Mouse (Mus musculus): ENCODE measurements at regions not wholly inside any gene's neighbourhood (a gene's known extent, or its start where the extent isn't known, plus 50 kb on each side); places are given as distances from the start of the nearest gene placed in this dataset.

GRCm38 (mm10) chr14:58709861-58710260, 432.8 kb downstream of the 1700129C05Rik start:
- Histone ChIP-seq H3K4me1 (replicated peaks; ENCODE audit: control insufficient read depth, insufficient read depth, low read length) (no peaks in the 10 kb centered on the region), H3K9me3 (ENCODE audit: control insufficient read depth, low read length) (no peaks in the 10 kb centered on the region), H3K4me3 (ENCODE audit: low read depth, low read length) (no peak overlapping the region), H3K36me3 (ENCODE audit: control insufficient read depth, insufficient read depth, low read length) (no peaks in the 10 kb centered on the region), H3K27me3 (replicated peaks; ENCODE audit: control insufficient read depth, insufficient read depth, low read length) (no peaks in the 10 kb centered on the region), H3K27ac (ENCODE audit: low read depth) (no peak overlapping the region), H3K4me2 (ENCODE audit: low read length) (no peak overlapping the region), H3K9ac (ENCODE audit: low read length) (no peak overlapping the region)
- no peak for ATAC-seq (replicated peaks; ENCODE audit: low FRiP score, low TSS enrichment, low read depth)
- DNase-seq (ENCODE audit: low spot score): no peak
- 73% methylated on average over 7 of the region's 7 CpGs for WGBS

- no peak overlapping the region for H3K27ac ChIP-seq (ENCODE audit: low read depth)
- H3K4me1 ChIP-seq (replicated peaks; ENCODE audit: control insufficient read depth, insufficient read depth, low read length): no peaks in the 10 kb centered on the region
- WGBS: 85% methylated on average over 2 of the region's 2 CpGs
- no peak for DNase-seq (ENCODE audit: low spot score)
- H3K9me3 ChIP-seq (ENCODE audit: control insufficient read depth, low read length): no peaks in the 10 kb centered on the region
- H3K4me3 ChIP-seq (ENCODE audit: low read depth, low read length): no peak overlapping the region
- ATAC-seq (replicated peaks; ENCODE audit: low FRiP score, low TSS enrichment, low read depth): no peak
- no peaks in the 10 kb centered on the region for H3K36me3 ChIP-seq (ENCODE audit: control insufficient read depth, insufficient read depth, low read length)
- no peak overlapping the region for H3K4me2 ChIP-seq (ENCODE audit: low read length)
- H3K9ac ChIP-seq (ENCODE audit: low read length): no peak overlapping the region
- no peaks in the 10 kb centered on the region for H3K27me3 ChIP-seq (replicated peaks; ENCODE audit: control insufficient read depth, insufficient read depth, low read length)
Observed at GRCm38 (mm10) chr14:58709281-58709680, 433.4 kb downstream of the 1700129C05Rik start.

DNA sequence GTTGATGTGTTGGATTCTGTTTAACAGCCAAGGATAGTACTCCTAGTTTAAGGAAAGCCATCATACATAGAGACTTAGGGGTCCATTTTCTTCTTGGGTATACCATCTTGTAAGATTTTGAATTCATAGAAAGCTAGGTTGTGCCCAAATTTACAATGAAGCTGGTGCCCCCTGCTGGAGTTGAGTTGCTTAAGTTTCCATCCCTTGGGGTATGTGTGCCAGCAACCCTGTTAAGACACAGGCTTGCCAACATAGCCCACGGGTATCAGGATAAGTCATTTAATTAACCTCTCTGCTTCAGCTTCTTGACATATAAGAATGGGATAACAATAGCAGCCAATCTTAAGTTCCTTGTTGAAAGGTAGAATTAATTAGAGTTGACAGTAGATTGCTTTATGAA, 440.9 kb downstream of the 1700129C05Rik start:
- ATAC-seq (replicated peaks; ENCODE audit: low FRiP score, low TSS enrichment, low read depth) (no peak), DNase-seq (ENCODE audit: low spot score) (peak; percentile 59)
- no peak overlapping the region for H3K4me3 ChIP-seq (ENCODE audit: low read depth, low read length)
- no peaks in the 10 kb centered on the region for H3K27me3 ChIP-seq (replicated peaks; ENCODE audit: control insufficient read depth, insufficient read depth, low read length)
- no peaks in the 10 kb centered on the region for H3K9me3 ChIP-seq (ENCODE audit: control insufficient read depth, low read length)
- WGBS: 46% methylated on average over 1 of the region's 1 CpGs
- H3K4me2 ChIP-seq (ENCODE audit: low read length): no peak overlapping the region
- no peak overlapping the region for H3K27ac ChIP-seq (ENCODE audit: low read depth)
- H3K36me3 ChIP-seq (ENCODE audit: control insufficient read depth, insufficient read depth, low read length): no peaks in the 10 kb centered on the region
- H3K4me1 ChIP-seq (replicated peaks; ENCODE audit: control insufficient read depth, insufficient read depth, low read length): no peaks in the 10 kb centered on the region
- H3K9ac ChIP-seq (ENCODE audit: low read length): no peak overlapping the region

- Histone ChIP-seq H3K4me1 (replicated peaks; ENCODE audit: control insufficient read depth, insufficient read depth, low read length) (no peaks in the 10 kb centered on the region), H3K4me3 (ENCODE audit: low read depth, low read length) (no peak overlapping the region), H3K36me3 (ENCODE audit: control insufficient read depth, insufficient read depth, low read length) (no peaks in the 10 kb centered on the region), H3K27ac (ENCODE audit: low read depth) (no peak overlapping the region), H3K9ac (ENCODE audit: low read length) (no peak overlapping the region), H3K27me3 (replicated peaks; ENCODE audit: control insufficient read depth, insufficient read depth, low read length) (no peaks in the 10 kb centered on the region), H3K4me2 (ENCODE audit: low read length) (no peak overlapping the region), H3K9me3 (ENCODE audit: control insufficient read depth, low read length) (no peaks in the 10 kb centered on the region)
- 59% methylated on average over 9 of the region's 9 CpGs for WGBS
- DNase-seq (ENCODE audit: low spot score) (no peak), ATAC-seq (replicated peaks; ENCODE audit: low FRiP score, low TSS enrichment, low read depth) (no peak)
Observed at GRCm38 (mm10) chr14:58691129-58691828, 451.4 kb downstream of the 1700129C05Rik start.

GRCm38 (mm10) chr14:58687814-58688213, 454.9 kb downstream of the 1700129C05Rik start:
- Histone ChIP-seq H3K4me1 (replicated peaks; ENCODE audit: control insufficient read depth, insufficient read depth, low read length) (no peaks in the 10 kb centered on the region), H3K9me3 (ENCODE audit: control insufficient read depth, low read length) (no peaks in the 10 kb centered on the region), H3K27me3 (replicated peaks; ENCODE audit: control insufficient read depth, insufficient read depth, low read length) (no peaks in the 10 kb centered on the region), H3K36me3 (ENCODE audit: control insufficient read depth, insufficient read depth, low read length) (no peaks in the 10 kb centered on the region), H3K27ac (ENCODE audit: low read depth) (no peak overlapping the region), H3K9ac (ENCODE audit: low read length) (no peak overlapping the region), H3K4me3 (ENCODE audit: low read depth, low read length) (no peak overlapping the region), H3K4me2 (ENCODE audit: low read length) (no peak overlapping the region)
- no peak for DNase-seq (ENCODE audit: low spot score)
- no peak for ATAC-seq (replicated peaks; ENCODE audit: low FRiP score, low TSS enrichment, low read depth)
- 86% methylated on average over 4 of the region's 4 CpGs for WGBS

- no peaks in the 10 kb centered on the region for H3K27me3 ChIP-seq (replicated peaks; ENCODE audit: control insufficient read depth, insufficient read depth, low read length)
- no peaks in the 10 kb centered on the region for H3K9me3 ChIP-seq (ENCODE audit: control insufficient read depth, low read length)
- H3K4me2 ChIP-seq (ENCODE audit: low read length): no peak overlapping the region
- ATAC-seq (replicated peaks; ENCODE audit: low FRiP score, low TSS enrichment, low read depth) (no peak), DNase-seq (ENCODE audit: low spot score) (no peak)
- whole genome bisulfite sequencing: 59% methylated on average over 6 of the region's 6 CpGs
- 0 out of 2 replicates have a peak, but pooled peaks cover 3% of the 10 kb centered on the region for H3K4me1 ChIP-seq (replicated peaks; ENCODE audit: control insufficient read depth, insufficient read depth, low read length)
- H3K36me3 ChIP-seq (ENCODE audit: control insufficient read depth, insufficient read depth, low read length): no peaks in the 10 kb centered on the region
- H3K9ac ChIP-seq (ENCODE audit: low read length): no peak overlapping the region
- H3K27ac ChIP-seq (ENCODE audit: low read depth): no peak overlapping the region
- H3K4me3 ChIP-seq (ENCODE audit: low read depth, low read length): no peak overlapping the region
Observed at GRCm38 (mm10) chr14:58678781-58679180, 463.9 kb downstream of the 1700129C05Rik start.

GRCm38 (mm10) chr14:58678126-58678656, 464.5 kb downstream of the 1700129C05Rik start:
- DNase-seq (ENCODE audit: low spot score) (no peak), ATAC-seq (replicated peaks; ENCODE audit: low FRiP score, low TSS enrichment, low read depth) (no peak)
- Histone ChIP-seq H3K27ac (ENCODE audit: low read depth) (no peak overlapping the region), H3K9me3 (ENCODE audit: control insufficient read depth, low read length) (no peaks in the 10 kb centered on the region), H3K27me3 (replicated peaks; ENCODE audit: control insufficient read depth, insufficient read depth, low read length) (no peaks in the 10 kb centered on the region), H3K36me3 (ENCODE audit: control insufficient read depth, insufficient read depth, low read length) (no peaks in the 10 kb centered on the region), H3K4me2 (ENCODE audit: low read length) (no peak overlapping the region; the same call in 1 of the 2 replicates), H3K4me1 (replicated peaks; ENCODE audit: control insufficient read depth, insufficient read depth, low read length) (0 out of 2 replicates have a peak, but pooled peaks cover 3% of the 10 kb centered on the region), H3K4me3 (ENCODE audit: low read depth, low read length) (no peak overlapping the region), H3K9ac (ENCODE audit: low read length) (no peak overlapping the region)
- 17% methylated on average over 11 of the region's 11 CpGs for WGBS

DNA sequence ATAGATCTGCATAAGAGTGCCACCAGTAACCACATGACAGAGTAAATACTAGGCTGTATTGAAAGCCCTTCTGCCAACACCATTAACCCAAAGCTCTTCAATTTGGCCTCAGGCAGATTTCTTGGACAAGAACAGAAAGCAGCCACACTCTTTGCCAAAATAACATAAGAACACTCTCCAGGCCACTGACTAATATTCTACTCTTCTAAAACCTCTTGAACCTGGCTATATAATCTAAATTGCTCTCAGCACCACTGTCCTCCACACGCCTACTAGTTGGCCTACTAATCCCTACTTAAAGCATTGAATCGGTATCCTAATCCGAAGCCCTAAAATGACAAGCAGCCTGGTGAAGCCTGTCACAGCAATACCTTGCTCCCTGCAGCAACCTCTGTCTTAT, 467.5 kb downstream of the 1700129C05Rik start:
- DNase-seq (ENCODE audit: low spot score) (no peak), ATAC-seq (replicated peaks; ENCODE audit: low FRiP score, low TSS enrichment, low read depth) (no peak)
- H3K4me1 ChIP-seq (replicated peaks; ENCODE audit: control insufficient read depth, insufficient read depth, low read length): 0 out of 2 replicates have a peak, but pooled peaks cover 3% of the 10 kb centered on the region
- no peaks in the 10 kb centered on the region for H3K36me3 ChIP-seq (ENCODE audit: control insufficient read depth, insufficient read depth, low read length)
- no peak overlapping the region for H3K4me3 ChIP-seq (ENCODE audit: low read depth, low read length)
- no peak overlapping the region for H3K4me2 ChIP-seq (ENCODE audit: low read length)
- H3K27ac ChIP-seq (ENCODE audit: low read depth): no peak overlapping the region
- no peaks in the 10 kb centered on the region for H3K9me3 ChIP-seq (ENCODE audit: control insufficient read depth, low read length)
- no peak overlapping the region for H3K9ac ChIP-seq (ENCODE audit: low read length)
- H3K27me3 ChIP-seq (replicated peaks; ENCODE audit: control insufficient read depth, insufficient read depth, low read length): no peaks in the 10 kb centered on the region
- 84% methylated on average over 3 of the region's 3 CpGs for WGBS

GRCm38 (mm10) chr14:58663946-58664345, 478.7 kb downstream of the 1700129C05Rik start:
- no peak overlapping the region for H3K4me3 ChIP-seq (ENCODE audit: low read depth, low read length)
- ATAC-seq (replicated peaks; ENCODE audit: low FRiP score, low TSS enrichment, low read depth): no peak

More at GRCm38 (mm10) chr14:58663946-58664345, 478.7 kb downstream of the 1700129C05Rik start:
- Histone ChIP-seq H3K36me3 (ENCODE audit: control insufficient read depth, insufficient read depth, low read length) (no peaks in the 10 kb centered on the region), H3K27me3 (replicated peaks; ENCODE audit: control insufficient read depth, insufficient read depth, low read length) (no peaks in the 10 kb centered on the region), H3K9me3 (ENCODE audit: control insufficient read depth, low read length) (no peaks in the 10 kb centered on the region), H3K4me1 (replicated peaks; ENCODE audit: control insufficient read depth, insufficient read depth, low read length) (no peaks in the 10 kb centered on the region), H3K27ac (ENCODE audit: low read depth) (no peak overlapping the region), H3K9ac (ENCODE audit: low read length) (no peak overlapping the region), H3K4me2 (ENCODE audit: low read length) (no peak overlapping the region)
- WGBS: 43% methylated on average over 1 of the region's 1 CpGs
- no peak for DNase-seq (ENCODE audit: low spot score)

Measured in intestine, embryonic 14.5 days (tissue).